Mouse (Mus musculus): ENCODE data around the gene Tepsin. TPM values are rescaled to one million over a fixed set of nuclear protein-coding genes. Genes with fewer than 3 reads are reported as not detected.

Gene Tepsin
- total RNA-seq, 2 experiments from 2014 or later = 5.2 to 6.3 TPM

Small RNAs within 50 kb of the gene (microRNA-seq; reads per million reads assigned to microRNA genes)
- 0 reads per million in 2 experiments for gene Gm25948

Other genes starting within 250 kb of the Tepsin start
- 10 to 100 TPM; 30.8 to 33.5 TPM for gene Chmp6, start 185.3 kb downstream of the Tepsin start, total RNA-seq (2021)
- gene Baiap2, start 156.0 kb downstream of the Tepsin start, total RNA-seq (2021) = 1 to 10 TPM; 4.1 to 6.3 TPM
- 10 to 100 TPM; 18.5 to 20.5 TPM for gene Aatk, start 51.6 kb downstream of the Tepsin start, total RNA-seq (2021)
- gene Cep131, start 11.9 kb downstream of the Tepsin start, total RNA-seq (2021) = 10 to 100 TPM in 1 of 2 experiments, 1 to 10 TPM in 1; 9.9 to 11.4 TPM
- 10 to 100 TPM; 40.9 to 44.2 TPM for gene Ndufaf8, start 197 bp upstream of the Tepsin start, total RNA-seq (2021)
- gene Slc38a10, start 52.6 kb upstream of the Tepsin start, total RNA-seq (2021) = 10 to 100 TPM; 66.0 to 82.7 TPM
- gene Bahcc1, start 134.2 kb upstream of the Tepsin start, total RNA-seq (2021) = 10 to 100 TPM in 1 of 2 experiments, 1 to 10 TPM in 1; 6.4 to 10.5 TPM
- gene Actg1, start 249.8 kb upstream of the Tepsin start, total RNA-seq (2021) = 100 to 1,000 TPM; 439 to 618 TPM